Mouse (Mus musculus) urinary bladder, adult 18-20 months (tissue): ENCODE measurements around the gene AL732309.1.

Source experiments
- DNase-seq, 2 experiments: peaks; one replicate each; pipeline ENCODE4 v3.0.0; 2022; ENCODE audit warnings: low spot score in 2 of 2, mixed read lengths in 2 of 2

The AL732309.1 gene

GRCm38 (mm10) chr2:25217666-25218065, 29.0 kb downstream of the AL732309.1 start:
- DNase-seq, result no peak

DNA sequence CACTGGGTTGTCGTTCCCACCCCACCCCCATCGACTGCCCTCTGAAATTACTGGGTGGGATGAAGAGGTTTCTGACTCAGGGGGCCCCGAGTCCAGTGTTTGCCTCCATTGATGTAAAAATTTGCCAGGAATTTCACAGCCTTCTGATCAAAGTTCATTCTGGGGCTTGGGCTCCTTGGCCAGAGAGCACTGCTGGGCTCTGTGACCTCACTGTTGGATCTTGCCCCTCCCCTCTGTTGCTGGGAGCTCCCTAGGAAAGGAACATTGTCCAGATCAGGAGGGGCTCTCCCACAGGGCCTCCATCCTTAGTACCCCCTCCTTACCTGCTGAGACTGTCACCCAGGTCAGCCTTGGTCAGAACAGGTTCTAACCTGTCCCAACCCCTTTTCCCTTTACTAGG, 32.2 kb downstream of the AL732309.1 start, which contains the start of gene Stpg3:
Stpg3 (minus strand) TSS at position 194 of the 400 bp plus-strand sequence.
- DNase-seq, result no peak

- DNase-seq, result no peak
Measured at GRCm38 (mm10) chr2:25213266-25213865, 33.3 kb downstream of the AL732309.1 start.

DNA sequence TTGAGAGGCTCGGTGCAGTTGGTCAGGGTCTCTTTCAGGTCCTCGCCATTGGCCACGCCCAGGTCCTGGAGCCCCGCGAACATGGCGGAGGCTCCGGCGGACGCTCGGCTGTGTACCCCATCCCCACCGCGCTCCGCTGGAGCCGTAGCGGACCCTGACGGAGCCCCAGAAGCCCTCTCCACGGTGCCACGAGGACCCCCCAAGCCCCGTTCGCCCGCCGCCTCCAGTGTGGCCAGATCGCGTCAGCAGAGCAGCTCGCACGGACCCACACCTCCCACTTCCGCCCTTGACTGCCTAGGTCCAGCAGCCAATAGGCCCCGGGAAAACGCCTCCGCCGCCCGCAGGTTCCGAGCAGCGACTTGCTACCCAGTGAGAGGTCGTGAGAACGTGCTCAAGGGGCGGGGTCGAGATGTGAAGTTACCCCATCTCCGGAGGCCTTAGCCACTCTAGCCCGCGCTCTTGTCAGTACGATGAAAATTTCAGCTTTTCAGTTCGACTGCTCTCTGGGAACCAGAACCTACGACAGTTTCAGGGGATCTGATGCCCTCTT, 35.5 kb downstream of the AL732309.1 start, which contains the start of gene Nelfb:
Nelfb (minus strand) TSS at position 369 of the 550 bp plus-strand sequence.
- peak; percentile 87 to 96 for DNase-seq

- DNase-seq, result no peak
Measured at GRCm38 (mm10) chr2:25210686-25211085, 36.0 kb downstream of the AL732309.1 start.

- no peak for DNase-seq
Measured at GRCm38 (mm10) chr2:25207593-25207992, 39.1 kb downstream of the AL732309.1 start.

DNA sequence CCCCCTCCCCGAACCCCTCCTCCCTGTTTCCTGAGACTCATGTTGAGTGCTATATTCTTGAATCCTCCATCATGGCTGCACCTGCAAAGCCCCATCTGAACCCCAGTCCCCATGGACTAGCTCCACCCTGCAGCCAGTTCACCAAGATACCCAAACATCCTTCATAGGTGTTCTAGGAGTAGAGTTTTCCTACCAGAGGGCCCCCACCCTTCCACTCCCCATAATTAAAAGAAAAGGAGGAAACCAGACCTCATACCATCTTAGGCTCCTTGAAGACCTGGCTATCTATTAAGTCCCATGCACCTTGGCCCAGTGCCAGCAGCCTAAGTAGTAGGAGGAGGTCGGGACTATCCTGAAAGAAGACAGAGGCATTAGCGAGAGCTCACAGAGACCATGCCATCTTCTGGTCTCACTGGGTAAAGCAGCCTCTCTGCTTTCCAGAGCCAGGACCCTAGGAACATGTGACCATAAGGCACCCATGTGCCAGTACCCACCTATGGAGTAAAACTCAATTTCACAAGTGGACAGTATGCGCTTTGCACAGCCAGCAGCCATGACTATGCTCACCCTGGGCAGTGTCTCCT, 42.9 kb downstream of the AL732309.1 start:
- DNase-seq, result no peak

GRCm38 (mm10) chr2:25200631-25201030, 46.0 kb downstream of the AL732309.1 start:
- DNase-seq, result no peak

GRCm38 (mm10) chr2:25197946-25198345, 48.7 kb downstream of the AL732309.1 start:
- no peak for DNase-seq

DNA sequence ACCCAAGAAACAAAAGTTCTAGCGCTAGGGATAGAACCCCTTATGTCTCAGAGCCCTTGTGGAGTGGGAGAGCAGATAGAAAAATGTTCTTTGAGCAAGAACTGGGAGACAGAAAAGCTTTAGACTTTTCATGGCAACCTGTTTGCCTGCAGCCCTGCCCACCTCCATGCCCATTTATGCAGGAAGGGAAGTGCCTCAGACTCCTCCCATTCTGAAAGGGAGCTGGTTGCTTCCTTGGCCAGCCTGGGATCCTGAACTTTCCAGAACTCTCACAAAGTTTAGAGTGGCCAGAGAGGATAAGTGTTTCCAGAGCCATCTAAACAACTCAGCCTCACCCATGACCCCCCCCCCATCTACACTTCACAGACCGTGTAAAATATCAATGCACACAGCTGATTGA, 49.5 kb downstream of the AL732309.1 start:
- no peak for DNase-seq

- peak; percentile 70 to 79 for DNase-seq
Measured at GRCm38 (mm10) chr2:25196172-25196954, 50.3 kb downstream of the AL732309.1 start, which contains the start of gene Tor4a. Gene Tor4a (minus strand): TSS chr2:25196886.

DNA sequence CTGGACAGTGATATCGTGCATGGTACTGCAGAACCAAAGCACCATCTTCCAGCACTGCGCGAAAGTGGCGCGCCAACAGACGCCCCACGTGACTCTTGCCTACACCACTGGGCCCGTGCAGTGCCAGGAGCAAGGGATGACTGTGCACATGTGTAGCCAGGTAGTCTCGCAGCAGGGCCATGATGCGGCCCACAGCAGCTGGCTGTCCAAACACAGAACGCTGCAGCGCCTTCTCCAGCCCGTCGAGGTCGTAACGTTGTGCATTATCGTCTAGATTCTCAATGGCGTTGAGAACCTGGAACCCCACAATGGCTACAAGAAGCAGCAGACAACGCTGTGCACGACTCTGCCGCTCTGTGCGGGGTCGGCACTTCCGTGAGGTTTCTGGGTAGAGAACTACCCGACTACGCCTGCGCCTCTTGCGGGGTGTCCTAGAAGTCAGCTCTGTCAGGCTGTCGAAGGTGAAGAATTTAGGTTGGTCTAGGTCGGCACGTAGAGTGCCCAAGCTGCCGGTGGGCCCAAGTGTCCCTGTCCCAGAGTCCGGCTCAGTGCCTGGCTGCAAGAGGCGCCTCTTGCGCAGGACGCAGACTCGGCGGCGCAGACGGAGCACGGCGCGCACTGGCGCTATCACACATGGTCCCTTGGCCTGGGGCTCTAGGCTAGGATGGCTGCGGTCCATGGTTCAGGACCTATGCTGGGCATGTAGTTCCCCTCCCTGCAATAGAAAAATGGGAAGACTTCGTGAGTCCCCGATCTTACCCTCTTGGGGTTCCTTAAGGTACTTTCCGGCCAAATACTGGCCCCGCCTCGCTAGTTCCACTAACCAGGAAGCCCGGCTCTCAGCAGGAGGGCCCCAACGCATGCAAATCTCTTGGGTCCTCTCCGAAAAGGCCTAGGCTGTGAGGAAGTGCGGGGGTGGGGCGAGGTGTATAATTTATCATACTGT, 51.2 kb downstream of the AL732309.1 start:
- peak; percentile 55 to 60 for DNase-seq
